Mouse (Mus musculus): ENCODE measurements around the gene Fam170b. TPM values are rescaled to one million over a fixed set of nuclear protein-coding genes. Genes with fewer than 3 reads are reported as not detected.

Gene Fam170b
- polyA plus RNA-seq, 1 experiment from 2014 or later, result 0.11 TPM

DNA sequence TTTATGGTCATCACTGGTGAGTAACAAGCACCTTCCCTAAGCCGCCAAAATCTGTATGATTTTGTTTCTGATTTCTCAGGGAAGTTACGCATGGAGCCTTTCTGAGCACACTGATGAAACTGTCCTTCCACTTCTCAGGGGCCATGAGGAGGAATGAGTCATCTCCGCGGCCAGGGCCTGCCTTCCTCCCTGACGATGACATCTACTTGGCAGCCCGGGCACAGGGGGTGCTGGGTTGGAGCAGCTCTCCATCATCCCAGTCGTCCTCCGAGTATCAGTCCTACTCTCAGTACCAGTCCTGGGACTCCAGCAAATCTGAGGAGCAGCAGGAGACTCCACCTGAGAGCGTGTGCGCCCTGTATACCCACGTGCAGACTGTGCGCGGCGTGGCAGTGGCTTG, 1.4 kb downstream of the Fam170b start:
- H3K4me2 ChIP-seq, result no peak overlapping the region
- no peaks in the 10 kb centered on the region for H3K27me3 ChIP-seq
- peak; percentile 33; the same call in 1 of the 2 replicates for ATAC-seq (ENCODE audit: borderline replicate concordance, extremely low read depth, low FRiP score, low TSS enrichment)
- 70% methylated on average over 14 of the region's 14 CpGs for WGBS
- no peak overlapping the region for H3K9ac ChIP-seq
- no peak overlapping the region for H3K4me3 ChIP-seq
- no peaks in the 10 kb centered on the region for H3K9me3 ChIP-seq
- H3K27ac ChIP-seq, result no peak overlapping the region
- no peaks in the 10 kb centered on the region for H3K36me3 ChIP-seq
- 0 out of 2 replicates have a peak, but pooled peaks cover 8% of the 10 kb centered on the region for H3K4me1 ChIP-seq

- Histone ChIP-seq H3K4me3 (no peak overlapping the region), H3K9me3 (no peaks in the 10 kb centered on the region), H3K27me3 (no peaks in the 10 kb centered on the region), H3K36me3 (no peaks in the 10 kb centered on the region), H3K27ac (no peak overlapping the region), H3K4me1 (0 out of 2 replicates have a peak, but pooled peaks cover 8% of the 10 kb centered on the region), H3K9ac (no peak overlapping the region), H3K4me2 (no peak overlapping the region)
- ATAC-seq (ENCODE audit: borderline replicate concordance, extremely low read depth, low FRiP score, low TSS enrichment), result peak; percentile 51; the same call in 1 of the 2 replicates
- 76% methylated on average over 14 of the region's 14 CpGs for WGBS
These were observed 1.8 kb downstream of the Fam170b start for GRCm38 (mm10) chr14:32835596-32835995.

GRCm38 (mm10) chr14:32836191-32836590, 2.4 kb downstream of the Fam170b start:
- no peak overlapping the region for H3K27ac ChIP-seq
- ATAC-seq (ENCODE audit: borderline replicate concordance, extremely low read depth, low FRiP score, low TSS enrichment), result no peak

DNA sequence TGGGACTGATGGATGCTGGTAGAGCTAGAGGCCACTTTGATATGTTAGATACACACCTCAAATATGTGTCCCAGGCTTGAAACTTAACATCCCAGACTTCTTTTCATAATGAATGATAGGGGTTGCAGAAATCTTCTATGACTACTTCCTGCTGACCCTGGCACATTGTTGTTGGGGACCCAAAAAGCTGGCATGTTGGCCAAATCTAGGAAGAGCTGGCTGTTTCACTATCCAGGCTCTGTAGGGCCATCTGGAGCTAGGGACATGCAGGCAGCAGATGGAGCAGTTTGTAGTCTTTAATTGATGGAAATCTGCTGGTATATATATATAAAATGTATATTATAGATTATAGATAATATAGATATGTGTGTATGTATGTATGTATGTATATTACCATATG, 8.3 kb downstream of the Fam170b start:
- H3K27ac ChIP-seq, result no peak overlapping the region
- no peaks in the 10 kb centered on the region for H3K9me3 ChIP-seq
- no peak overlapping the region for H3K4me2 ChIP-seq
- H3K27me3 ChIP-seq, result no peaks in the 10 kb centered on the region
- H3K4me1 ChIP-seq, result 0 out of 2 replicates have a peak, but pooled peaks cover 4% of the 10 kb centered on the region
- no peak overlapping the region for H3K9ac ChIP-seq
- H3K36me3 ChIP-seq, result no peaks in the 10 kb centered on the region
- H3K4me3 ChIP-seq, result no peak overlapping the region
- ATAC-seq (ENCODE audit: borderline replicate concordance, extremely low read depth, low FRiP score, low TSS enrichment), result no peak

More at GRCm38 (mm10) chr14:32836191-32836590, 2.4 kb downstream of the Fam170b start:
- Histone ChIP-seq H3K9me3 (no peaks in the 10 kb centered on the region), H3K27me3 (no peaks in the 10 kb centered on the region), H3K4me2 (no peak overlapping the region), H3K36me3 (no peaks in the 10 kb centered on the region), H3K9ac (no peak overlapping the region), H3K4me1 (0 out of 2 replicates have a peak, but pooled peaks cover 8% of the 10 kb centered on the region), H3K4me3 (no peak overlapping the region)
- WGBS, result 91% methylated on average over 11 of the region's 11 CpGs

DNA sequence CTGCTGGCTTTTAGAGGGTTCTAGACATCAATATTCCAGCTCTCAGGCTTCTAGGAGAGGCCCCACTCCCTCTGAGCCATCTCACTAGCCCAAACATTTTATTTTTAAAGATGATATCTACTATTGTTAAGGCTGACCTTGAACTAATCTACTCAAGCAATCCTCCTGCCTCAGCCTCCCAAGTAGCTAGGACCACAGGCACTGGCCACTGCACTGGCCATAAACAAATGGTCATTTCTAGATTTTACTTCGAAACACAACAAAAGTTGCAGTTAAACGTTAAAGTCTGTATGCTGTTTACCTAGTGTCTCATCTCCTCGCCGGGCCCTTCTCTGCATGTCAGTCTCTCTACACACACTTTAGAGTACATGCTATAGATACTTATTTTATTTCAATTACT, 20.3 kb downstream of the Fam170b start:
- no peaks in the 10 kb centered on the region for H3K9me3 ChIP-seq
- no peak overlapping the region for H3K27ac ChIP-seq
- 77% methylated on average over 4 of the region's 4 CpGs for WGBS
- no peak overlapping the region for H3K9ac ChIP-seq
- H3K27me3 ChIP-seq, result peaks cover 3% of the 10 kb centered on the region; the same call in 1 of the 2 replicates
- no peaks in the 10 kb centered on the region for H3K36me3 ChIP-seq
- peaks cover 16% of the 10 kb centered on the region for H3K4me1 ChIP-seq
- H3K4me2 ChIP-seq, result no peak overlapping the region
- no peak for ATAC-seq (ENCODE audit: borderline replicate concordance, extremely low read depth, low FRiP score, low TSS enrichment)
- H3K4me3 ChIP-seq, result no peak overlapping the region

DNA sequence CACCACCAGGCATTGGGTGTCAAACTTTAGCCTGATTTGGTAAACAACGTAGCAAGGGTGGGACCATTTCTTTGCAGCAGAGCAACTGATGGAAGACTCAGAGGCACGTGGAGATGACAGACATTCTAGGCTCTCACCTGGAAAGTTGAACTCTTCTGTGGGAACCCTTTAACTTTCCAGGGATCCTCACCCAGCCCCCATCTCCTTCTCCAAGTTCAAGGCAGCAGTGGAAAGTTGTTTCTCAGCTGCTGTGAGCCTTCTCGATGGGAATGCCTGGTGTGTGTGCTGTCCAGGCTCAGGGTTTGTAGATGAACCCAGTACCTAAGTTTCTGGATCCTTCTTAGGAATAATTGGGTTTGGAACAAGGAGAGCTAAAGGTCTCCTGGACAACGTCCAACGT, 22.5 kb downstream of the Fam170b start:
- Histone ChIP-seq H3K27ac (peak overlapping the region; percentile 75), H3K36me3 (no peaks in the 10 kb centered on the region)

GRCm38 (mm10) chr14:32856681-32857328, 23.0 kb downstream of the Fam170b start, which contains the start of gene Vstm4:
TSS of gene Vstm4 (plus strand) at chr14:32856756.
- peaks cover 39% of the 10 kb centered on the region for H3K4me1 ChIP-seq
- H3K9ac ChIP-seq, result peak within 1 kb of the TSS; percentile 76
- peak within 1 kb of the TSS; percentile 62 for H3K4me3 ChIP-seq
- H3K4me2 ChIP-seq, result peak within 1 kb of the TSS; percentile 77
- peaks cover 3% of the 10 kb centered on the region; the same call in 1 of the 2 replicates for H3K27me3 ChIP-seq
- peak; percentile 79 for ATAC-seq (ENCODE audit: borderline replicate concordance, extremely low read depth, low FRiP score, low TSS enrichment)
- H3K36me3 ChIP-seq, result no peaks in the 10 kb centered on the region
- WGBS, result under 1% methylated on average over 68 of the region's 68 CpGs
- H3K9me3 ChIP-seq, result no peaks in the 10 kb centered on the region
- H3K27ac ChIP-seq, result peak within 1 kb of the TSS; percentile 75

More for the DNA sequence above, 22.5 kb downstream of the Fam170b start:
- peak overlapping the region; percentile 62 for H3K4me3 ChIP-seq
- ATAC-seq (ENCODE audit: borderline replicate concordance, extremely low read depth, low FRiP score, low TSS enrichment), result no peak
- peak overlapping the region; percentile 76 for H3K9ac ChIP-seq
- no peaks in the 10 kb centered on the region for H3K9me3 ChIP-seq
- WGBS, result 27% methylated on average over 5 of the region's 5 CpGs
- H3K27me3 ChIP-seq, result peaks cover 3% of the 10 kb centered on the region; the same call in 1 of the 2 replicates
- H3K4me2 ChIP-seq, result peak overlapping the region; percentile 77
- H3K4me1 ChIP-seq, result peaks cover 34% of the 10 kb centered on the region

- Histone ChIP-seq H3K36me3 (no peaks in the 10 kb centered on the region), H3K27me3 (peaks cover 3% of the 10 kb centered on the region; the same call in 1 of the 2 replicates), H3K9ac (no peak overlapping the region), H3K4me2 (peak overlapping the region; percentile 77), H3K9me3 (no peaks in the 10 kb centered on the region), H3K4me3 (no peak overlapping the region), H3K27ac (0 out of 2 replicates have a peak overlapping the region, but pooled peaks have one; percentile 73), H3K4me1 (peaks cover 42% of the 10 kb centered on the region)
- ATAC-seq (ENCODE audit: borderline replicate concordance, extremely low read depth, low FRiP score, low TSS enrichment), result no peak
- WGBS, result 89% methylated on average over 10 of the region's 10 CpGs
These were observed 24.6 kb downstream of the Fam170b start for GRCm38 (mm10) chr14:32858361-32858760.

DNA sequence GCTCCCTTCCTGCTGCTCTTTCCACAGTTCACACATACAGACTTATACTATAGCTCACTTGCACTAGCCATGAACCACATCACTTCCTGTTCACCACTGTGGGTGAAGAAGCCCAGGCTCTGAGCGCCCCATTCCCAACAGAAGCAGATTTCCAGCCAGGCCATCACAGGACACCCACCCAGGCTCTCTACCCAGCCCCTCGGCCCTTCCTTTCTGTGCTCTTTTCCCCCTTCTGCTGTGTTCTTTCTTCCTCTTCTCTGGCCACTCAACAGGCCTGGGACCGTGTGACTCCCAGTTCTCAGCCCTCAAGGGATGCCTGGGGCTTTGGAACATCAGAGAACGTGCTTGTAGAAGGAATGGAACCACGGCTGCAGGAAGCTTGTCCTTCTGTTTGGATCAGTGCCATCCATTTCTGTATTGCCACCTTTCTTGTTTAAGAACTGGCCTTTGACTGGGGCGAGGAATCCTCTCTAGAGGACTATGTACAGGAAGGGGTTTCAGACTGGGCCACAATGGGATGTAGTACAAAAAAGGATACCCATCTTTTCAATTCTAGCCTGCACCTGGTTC, 25.3 kb downstream of the Fam170b start:
- H3K36me3 ChIP-seq, result no peaks in the 10 kb centered on the region
- H3K9ac ChIP-seq, result 0 out of 2 replicates have a peak overlapping the region, but pooled peaks have one; percentile 6
- no peak for ATAC-seq (ENCODE audit: borderline replicate concordance, extremely low read depth, low FRiP score, low TSS enrichment)
- peak overlapping the region; percentile 73 for H3K27ac ChIP-seq
- H3K4me3 ChIP-seq, result no peak overlapping the region
- H3K9me3 ChIP-seq, result no peaks in the 10 kb centered on the region
- WGBS, result 49% methylated on average over 6 of the region's 6 CpGs
- peak overlapping the region; percentile 20; the same call in 1 of the 2 replicates for H3K4me2 ChIP-seq
- H3K4me1 ChIP-seq, result peaks cover 48% of the 10 kb centered on the region
- H3K27me3 ChIP-seq, result peaks cover 3% of the 10 kb centered on the region; the same call in 1 of the 2 replicates

DNA sequence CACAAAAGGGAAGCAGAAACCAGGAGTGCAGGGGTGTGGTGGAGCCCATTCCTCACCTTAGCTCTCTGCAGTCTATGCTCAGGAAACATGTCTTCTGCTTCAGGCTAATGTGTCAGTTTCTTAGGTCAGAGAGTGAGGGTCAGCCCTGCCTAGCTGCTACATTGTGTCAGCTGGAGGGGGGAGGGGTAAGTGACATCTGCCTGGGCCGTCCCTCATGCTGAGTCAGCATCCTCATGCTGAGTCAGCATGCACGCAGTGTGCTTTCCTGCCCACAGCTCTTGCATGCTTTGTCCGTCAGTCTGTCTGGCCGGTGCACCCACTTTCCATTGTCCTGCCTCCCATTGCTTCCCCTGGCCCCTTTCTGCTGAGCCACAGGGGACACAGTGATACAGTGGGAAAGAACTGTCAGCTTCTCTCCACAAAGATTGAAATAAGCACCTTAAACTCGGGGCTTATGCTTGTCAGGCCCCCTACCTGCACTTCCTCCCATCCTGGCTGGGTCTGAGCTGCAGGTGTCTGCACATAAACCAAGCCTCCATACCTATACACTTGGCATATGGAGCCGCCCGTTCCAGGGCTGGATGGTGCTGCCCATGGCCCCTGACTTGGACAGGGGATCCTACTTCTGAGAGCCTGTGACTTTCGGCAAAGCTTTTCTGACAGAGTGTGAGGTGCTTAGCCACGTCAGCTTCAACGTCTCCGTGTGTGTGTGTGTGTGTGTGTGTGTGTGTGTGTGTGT, 26.2 kb downstream of the Fam170b start:
- Histone ChIP-seq H3K27ac (peak overlapping the region; percentile 73), H3K4me1 (peaks cover 57% of the 10 kb centered on the region), H3K36me3 (no peaks in the 10 kb centered on the region), H3K9ac (no peak overlapping the region), H3K4me2 (0 out of 2 replicates have a peak overlapping the region, but pooled peaks have one; percentile 5), H3K9me3 (no peaks in the 10 kb centered on the region), H3K27me3 (peaks cover 3% of the 10 kb centered on the region; the same call in 1 of the 2 replicates), H3K4me3 (no peak overlapping the region)
- no peak for ATAC-seq (ENCODE audit: borderline replicate concordance, extremely low read depth, low FRiP score, low TSS enrichment)
- WGBS, result 42% methylated on average over 11 of the region's 11 CpGs

- Histone ChIP-seq H3K9ac (no peak overlapping the region), H3K4me3 (no peak overlapping the region)
These were observed 27.4 kb downstream of the Fam170b start for GRCm38 (mm10) chr14:32861149-32861581.

More at GRCm38 (mm10) chr14:32861149-32861581, 27.4 kb downstream of the Fam170b start:
- peak overlapping the region; percentile 80 for H3K27ac ChIP-seq
- no peaks in the 10 kb centered on the region for H3K36me3 ChIP-seq
- ATAC-seq (ENCODE audit: borderline replicate concordance, extremely low read depth, low FRiP score, low TSS enrichment), result peak; percentile 85
- no peaks in the 10 kb centered on the region; the same call in 1 of the 2 replicates for H3K27me3 ChIP-seq
- peak overlapping the region; percentile 27 for H3K4me2 ChIP-seq
- WGBS, result 22% methylated on average over 6 of the region's 6 CpGs
- H3K9me3 ChIP-seq, result no peaks in the 10 kb centered on the region
- H3K4me1 ChIP-seq, result peaks cover 56% of the 10 kb centered on the region
